Mouse (Mus musculus): ENCODE measurements around the gene Il1a.

Il1a gene

GRCm38 (mm10) chr2:129295075-129295474, 14.7 kb downstream of the Il1a start:
- H3K36me3 ChIP-seq (ENCODE audit: insufficient read depth, low read length): peaks cover 32% of the 10 kb centered on the region
- H3K4me1 ChIP-seq (replicated peaks; ENCODE audit: low read depth, low read length): peaks cover 26% of the 10 kb centered on the region
- H3K9me3 ChIP-seq (ENCODE audit: low read length): no peaks in the 10 kb centered on the region
- H3K27me3 ChIP-seq (ENCODE audit: insufficient read depth, low read length): no peaks in the 10 kb centered on the region
- TF ChIP-seq NANOG (IDR thresholded peaks at IDR 0.05; ENCODE audit: borderline replicate concordance, low read length) (no peak), POU5F1 (IDR thresholded peaks at IDR 0.05; ENCODE audit: borderline replicate concordance, low read length) (no peak), CTCF (conservative IDR thresholded peaks at IDR 0.05; ENCODE audit: low read length) (no peak)
- no peak overlapping the region for H3K4me3 ChIP-seq (replicated peaks; ENCODE audit: low read length)

DNA sequence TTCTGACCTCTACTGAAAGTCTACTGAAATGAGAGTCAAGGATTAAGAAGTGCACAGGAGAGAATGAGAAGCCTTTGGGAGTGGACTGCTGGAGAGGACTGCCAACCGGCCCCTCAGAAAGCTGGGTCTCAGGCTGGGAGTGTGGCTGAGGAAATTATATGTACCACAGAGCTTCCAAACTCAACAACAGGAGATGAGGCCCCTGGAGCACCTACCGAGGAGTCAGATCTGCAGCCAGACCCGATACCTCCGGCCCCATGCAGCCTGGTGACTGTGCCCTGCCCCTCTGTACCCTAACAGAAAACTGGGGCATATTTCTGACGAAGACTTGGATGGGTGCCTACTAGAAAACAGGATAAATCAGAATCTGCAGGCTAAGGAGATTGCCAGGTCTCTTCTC, 35.9 kb downstream of the Il1a start:
- Histone ChIP-seq H3K36me3 (ENCODE audit: insufficient read depth, low read length) (peaks cover 81% of the 10 kb centered on the region), H3K4me3 (replicated peaks; ENCODE audit: low read length) (no peak overlapping the region), H3K9me3 (ENCODE audit: low read length) (no peaks in the 10 kb centered on the region), H3K27me3 (ENCODE audit: insufficient read depth, low read length) (no peaks in the 10 kb centered on the region), H3K4me1 (replicated peaks; ENCODE audit: low read depth, low read length) (0 out of 2 replicates have a peak, but pooled peaks cover 3% of the 10 kb centered on the region)
- TF ChIP-seq NANOG (IDR thresholded peaks at IDR 0.05; ENCODE audit: borderline replicate concordance, low read length) (no peak), CTCF (conservative IDR thresholded peaks at IDR 0.05; ENCODE audit: low read length) (no peak), POU5F1 (IDR thresholded peaks at IDR 0.05; ENCODE audit: borderline replicate concordance, low read length) (no peak)

DNA sequence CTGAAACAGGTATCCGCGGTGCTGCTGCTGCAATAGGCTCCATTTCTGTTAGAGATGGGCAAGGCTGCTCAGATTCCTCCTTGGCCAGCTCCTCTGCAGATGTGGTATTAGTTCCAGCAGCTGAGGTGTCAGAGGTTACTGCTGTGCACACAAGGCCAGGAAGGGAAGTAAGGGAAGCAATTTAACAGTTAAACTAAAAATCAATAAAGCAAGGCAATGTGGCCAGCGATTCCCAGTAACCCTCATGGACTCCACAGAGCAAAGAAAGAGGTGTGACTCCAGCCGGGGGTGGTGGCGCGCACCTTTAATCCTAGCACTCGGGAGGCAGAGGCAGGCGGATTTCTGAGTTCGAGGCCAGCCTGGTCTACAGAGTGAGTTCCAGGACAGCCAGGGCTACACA, 39.2 kb downstream of the Il1a start:
- no peaks in the 10 kb centered on the region for H3K27me3 ChIP-seq (ENCODE audit: insufficient read depth, low read length)
- no peak for TF ChIP-seq CTCF (conservative IDR thresholded peaks at IDR 0.05; ENCODE audit: low read length)
- TF ChIP-seq NANOG (IDR thresholded peaks at IDR 0.05; ENCODE audit: borderline replicate concordance, low read length): no peak
- no peak for TF ChIP-seq POU5F1 (IDR thresholded peaks at IDR 0.05; ENCODE audit: borderline replicate concordance, low read length)
- H3K4me3 ChIP-seq (replicated peaks; ENCODE audit: low read length): no peak overlapping the region
- 0 out of 2 replicates have a peak, but pooled peaks cover 3% of the 10 kb centered on the region for H3K4me1 ChIP-seq (replicated peaks; ENCODE audit: low read depth, low read length)
- H3K9me3 ChIP-seq (ENCODE audit: low read length): no peaks in the 10 kb centered on the region; the same call in 1 of the 2 replicates
- H3K36me3 ChIP-seq (ENCODE audit: insufficient read depth, low read length): peaks cover 82% of the 10 kb centered on the region

DNA sequence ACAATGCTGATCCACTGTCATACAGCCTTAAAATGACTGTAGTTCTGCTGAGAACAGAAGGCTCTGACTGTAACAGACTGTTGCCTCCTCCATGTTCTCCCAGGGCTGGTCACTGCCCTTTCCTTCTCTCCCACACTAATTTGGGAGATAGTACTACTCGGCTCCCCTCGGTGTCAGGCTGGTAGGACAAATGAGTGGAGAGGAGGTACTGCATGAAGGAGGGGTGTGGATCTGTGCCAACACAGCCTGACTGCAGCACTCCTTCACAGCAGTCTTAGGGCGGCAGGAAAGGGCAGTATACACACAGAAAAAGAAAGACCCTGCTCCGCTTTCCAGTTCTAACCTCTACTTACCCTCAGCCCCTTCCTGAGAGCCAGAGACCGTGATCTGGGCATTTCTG, 39.8 kb downstream of the Il1a start:
- no peaks in the 10 kb centered on the region for H3K27me3 ChIP-seq (ENCODE audit: insufficient read depth, low read length)
- H3K4me3 ChIP-seq (replicated peaks; ENCODE audit: low read length): no peak overlapping the region
- peaks cover 76% of the 10 kb centered on the region for H3K36me3 ChIP-seq (ENCODE audit: insufficient read depth, low read length)
- H3K4me1 ChIP-seq (replicated peaks; ENCODE audit: low read depth, low read length): 0 out of 2 replicates have a peak, but pooled peaks cover 3% of the 10 kb centered on the region
- TF ChIP-seq CTCF (conservative IDR thresholded peaks at IDR 0.05; ENCODE audit: low read length) (no peak), NANOG (IDR thresholded peaks at IDR 0.05; ENCODE audit: borderline replicate concordance, low read length) (no peak), POU5F1 (IDR thresholded peaks at IDR 0.05; ENCODE audit: borderline replicate concordance, low read length) (no peak)
- no peaks in the 10 kb centered on the region; the same call in 1 of the 2 replicates for H3K9me3 ChIP-seq (ENCODE audit: low read length)

DNA sequence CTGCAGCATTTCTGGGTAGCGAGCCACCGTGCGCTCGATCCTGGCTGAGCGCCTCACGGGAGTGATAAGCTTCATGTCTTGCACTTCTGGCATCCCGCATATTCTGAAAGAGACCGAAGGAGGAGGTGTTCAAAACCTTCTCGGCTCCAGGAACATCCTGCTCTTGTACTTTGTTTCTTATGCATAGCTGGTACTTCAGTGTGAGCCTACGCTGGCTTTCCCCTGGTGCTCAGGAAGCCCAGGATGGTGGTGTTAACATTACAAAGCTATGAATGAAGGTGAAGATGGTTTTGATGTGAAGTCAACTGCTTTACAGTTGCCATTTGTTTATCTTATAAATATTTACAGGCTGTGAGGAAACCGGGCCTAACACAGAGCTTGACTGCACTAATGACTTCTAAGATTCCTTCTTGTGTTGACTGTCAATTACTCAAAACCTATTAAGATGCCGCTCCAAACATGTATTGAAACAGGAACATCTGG, 40.6 kb downstream of the Il1a start:
- no peak overlapping the region for H3K4me3 ChIP-seq (replicated peaks; ENCODE audit: low read length)
- 0 out of 2 replicates have a peak, but pooled peaks cover 3% of the 10 kb centered on the region for H3K4me1 ChIP-seq (replicated peaks; ENCODE audit: low read depth, low read length)
- H3K36me3 ChIP-seq (ENCODE audit: insufficient read depth, low read length): peaks cover 68% of the 10 kb centered on the region
- TF ChIP-seq CTCF (conservative IDR thresholded peaks at IDR 0.05; ENCODE audit: low read length): no peak
- peak; percentile 83; the same call in 1 of the 2 replicates for TF ChIP-seq NANOG (IDR thresholded peaks at IDR 0.05; ENCODE audit: borderline replicate concordance, low read length)
- no peaks in the 10 kb centered on the region for H3K27me3 ChIP-seq (ENCODE audit: insufficient read depth, low read length)
- H3K9me3 ChIP-seq (ENCODE audit: low read length): no peaks in the 10 kb centered on the region; the same call in 1 of the 2 replicates

DNA sequence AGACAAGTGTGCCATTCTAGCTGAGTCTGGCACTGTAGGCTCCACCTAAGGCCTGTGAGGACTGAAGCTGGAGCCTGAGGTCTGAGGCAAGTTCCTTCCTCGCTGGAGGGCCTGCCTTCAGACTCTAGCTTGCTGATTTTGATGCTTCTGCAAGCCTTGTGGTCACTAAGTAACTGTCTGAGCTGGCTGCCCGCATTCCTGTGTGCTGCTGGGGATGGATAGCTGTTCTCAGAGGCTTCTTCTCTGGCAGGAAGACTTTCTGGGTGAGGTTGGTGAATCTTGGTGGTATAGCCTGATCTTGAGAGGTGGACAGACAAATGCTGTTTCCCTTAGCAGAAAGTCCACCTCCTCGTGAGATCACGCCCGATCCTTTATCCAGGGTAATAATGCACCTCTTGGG, 42.0 kb downstream of the Il1a start:
- Histone ChIP-seq H3K36me3 (ENCODE audit: insufficient read depth, low read length) (peaks cover 55% of the 10 kb centered on the region), H3K4me1 (replicated peaks; ENCODE audit: low read depth, low read length) (0 out of 2 replicates have a peak, but pooled peaks cover 3% of the 10 kb centered on the region), H3K27me3 (ENCODE audit: insufficient read depth, low read length) (no peaks in the 10 kb centered on the region), H3K4me3 (replicated peaks; ENCODE audit: low read length) (no peak overlapping the region), H3K9me3 (ENCODE audit: low read length) (no peaks in the 10 kb centered on the region; the same call in 1 of the 2 replicates)
- no peak for TF ChIP-seq POU5F1 (IDR thresholded peaks at IDR 0.05; ENCODE audit: borderline replicate concordance, low read length)

DNA sequence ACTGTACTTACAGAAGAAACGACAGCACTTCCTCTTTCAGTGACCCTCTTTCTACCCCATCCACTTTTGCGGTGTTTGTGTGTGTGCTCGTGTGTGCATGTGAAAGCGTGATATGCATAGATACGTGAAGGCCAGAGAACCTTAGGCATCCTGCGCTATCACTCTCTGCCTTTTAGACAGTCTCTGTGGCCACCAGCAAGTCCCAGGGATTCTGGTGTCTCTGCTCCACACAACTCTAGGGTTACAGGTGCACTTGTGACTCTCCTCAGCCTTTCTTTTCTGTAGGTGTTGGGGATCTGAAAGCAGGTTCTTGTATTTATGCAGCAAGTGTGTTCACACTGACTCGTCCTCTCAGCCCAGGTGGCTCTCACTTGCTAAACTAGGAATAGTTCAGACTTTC, 44.5 kb downstream of the Il1a start:
- TF ChIP-seq CTCF (conservative IDR thresholded peaks at IDR 0.05; ENCODE audit: low read length) (no peak), NANOG (IDR thresholded peaks at IDR 0.05; ENCODE audit: borderline replicate concordance, low read length) (no peak), POU5F1 (IDR thresholded peaks at IDR 0.05; ENCODE audit: borderline replicate concordance, low read length) (no peak)
- Histone ChIP-seq H3K4me3 (replicated peaks; ENCODE audit: low read length) (no peak overlapping the region), H3K27me3 (ENCODE audit: insufficient read depth, low read length) (no peaks in the 10 kb centered on the region), H3K9me3 (ENCODE audit: low read length) (no peaks in the 10 kb centered on the region; the same call in 1 of the 2 replicates), H3K36me3 (ENCODE audit: insufficient read depth, low read length) (peaks cover 34% of the 10 kb centered on the region), H3K4me1 (replicated peaks; ENCODE audit: low read depth, low read length) (peaks cover 3% of the 10 kb centered on the region; the same call in 1 of the 2 replicates)

DNA sequence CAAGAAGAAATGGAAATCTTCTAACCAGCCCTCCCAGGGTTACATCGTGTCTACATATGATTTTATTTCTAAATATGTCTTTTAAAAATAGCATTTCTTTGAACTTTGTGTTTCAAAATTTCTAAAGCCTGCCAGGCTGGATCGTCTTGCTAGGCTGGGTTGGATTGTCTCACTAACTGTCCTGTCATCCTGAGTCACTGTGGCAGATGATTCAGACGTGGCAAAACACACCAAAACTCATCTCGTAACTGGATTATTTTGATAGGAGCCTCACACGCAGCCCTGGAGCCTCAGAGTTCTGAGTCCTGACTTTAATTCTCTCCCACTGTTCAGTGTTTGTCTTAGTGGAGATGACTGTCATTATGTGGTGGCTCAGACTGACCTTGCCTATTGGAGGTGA, 46.7 kb downstream of the Il1a start:
- Histone ChIP-seq H3K9me3 (ENCODE audit: low read length) (no peaks in the 10 kb centered on the region; the same call in 1 of the 2 replicates), H3K4me3 (replicated peaks; ENCODE audit: low read length) (no peak overlapping the region), H3K4me1 (replicated peaks; ENCODE audit: low read depth, low read length) (peaks cover 6% of the 10 kb centered on the region), H3K27me3 (ENCODE audit: insufficient read depth, low read length) (no peaks in the 10 kb centered on the region), H3K36me3 (ENCODE audit: insufficient read depth, low read length) (peaks cover 12% of the 10 kb centered on the region)
- TF ChIP-seq POU5F1 (IDR thresholded peaks at IDR 0.05; ENCODE audit: borderline replicate concordance, low read length) (no peak), NANOG (IDR thresholded peaks at IDR 0.05; ENCODE audit: borderline replicate concordance, low read length) (no peak), CTCF (conservative IDR thresholded peaks at IDR 0.05; ENCODE audit: low read length) (no peak)
